Mouse (Mus musculus): Measurements from ENCODE around the gene Specc1l.

Gene Specc1l

GRCm38 (mm10) chr10:75227381-75227780 lies 15.5 kb downstream of the Specc1l start:
- no peak for DNase-seq

GRCm38 (mm10) chr10:75230572-75230971 lies 18.7 kb downstream of the Specc1l start:
- DNase-seq: no peak

GRCm38 (mm10) chr10:75231876-75232275 lies 20.0 kb downstream of the Specc1l start:
- DNase-seq: no peak

- DNase-seq: no peak
These were observed 20.8 kb downstream of the Specc1l start for GRCm38 (mm10) chr10:75232612-75233155.

GRCm38 (mm10) chr10:75233489-75233888 lies 21.6 kb downstream of the Specc1l start:
- no peak for DNase-seq

- DNase-seq: no peak
These were observed 23.9 kb downstream of the Specc1l start for GRCm38 (mm10) chr10:75235726-75236125.

GRCm38 (mm10) chr10:75236156-75236555 lies 24.3 kb downstream of the Specc1l start:
- DNase-seq: no peak

GRCm38 (mm10) chr10:75237166-75237565 lies 25.3 kb downstream of the Specc1l start:
- DNase-seq: no peak

GRCm38 (mm10) chr10:75240583-75241250 lies 28.8 kb downstream of the Specc1l start:
- no peak for DNase-seq

GRCm38 (mm10) chr10:75245806-75246205 lies 33.9 kb downstream of the Specc1l start:
- DNase-seq: no peak

GRCm38 (mm10) chr10:75246331-75246730 lies 34.5 kb downstream of the Specc1l start:
- DNase-seq: no peak

GRCm38 (mm10) chr10:75251011-75251410 lies 39.1 kb downstream of the Specc1l start:
- no peak for DNase-seq

GRCm38 (mm10) chr10:75252301-75253022 lies 40.6 kb downstream of the Specc1l start:
- DNase-seq: no peak

GRCm38 (mm10) chr10:75255091-75255490 lies 43.2 kb downstream of the Specc1l start:
- DNase-seq: no peak

GRCm38 (mm10) chr10:75257401-75257800 lies 45.5 kb downstream of the Specc1l start:
- no peak for DNase-seq

GRCm38 (mm10) chr10:75258241-75258640 lies 46.4 kb downstream of the Specc1l start:
- DNase-seq: no peak

- DNase-seq: no peak
These were observed 49.4 kb downstream of the Specc1l start for GRCm38 (mm10) chr10:75261268-75261667.

- no peak for DNase-seq
These were observed 53.2 kb downstream of the Specc1l start for GRCm38 (mm10) chr10:75264993-75265555.

GRCm38 (mm10) chr10:75273020-75273419 lies 61.1 kb downstream of the Specc1l start:
- no peak for DNase-seq

- no peak for DNase-seq
These were observed 64.6 kb downstream of the Specc1l start for GRCm38 (mm10) chr10:75276427-75277013.

GRCm38 (mm10) chr10:75277501-75277900 lies 65.6 kb downstream of the Specc1l start:
- DNase-seq: no peak

- DNase-seq: peak; percentile 19
These were observed 70.8 kb downstream of the Specc1l start for GRCm38 (mm10) chr10:75282648-75283047.

GRCm38 (mm10) chr10:75283821-75284220 lies 71.9 kb downstream of the Specc1l start:
- DNase-seq: no peak
